Mouse (Mus musculus) liver, postnatal 0 days (tissue): ENCODE results near the gene D10Wsu102e.

Experiments used
- CTCF ChIP-seq: sonication (generic); IDR thresholded peaks from 2 replicates; pipeline ENCODE4 v1.5.1; 2016; ENCODE audit warnings: antibody characterized with exemption, low read depth
- EP300 ChIP-seq: IDR thresholded peaks from 2 replicates; pipeline ENCODE4 v1.6.1; 2016; ENCODE audit warnings: antibody characterized with exemption, low read depth, mild to moderate bottlenecking

- TF ChIP-seq EP300 (no peak), CTCF (no peak)
Observed at GRCm38 (mm10) chr10:83332581-83332980, 27.4 kb upstream of the D10Wsu102e start.
